Comparison of ENCODE assay signal across 18 mouse cellular contexts in genomic region chr12:116887496-116888281, GRCm38 (mm10).
A peak's percentile ranks its signal among the peaks of the same experiment; 100 is the strongest.
DNase-seq lines count a peak whose midpoint lies in the region; ATAC-seq and TF ChIP-seq lines count a peak whose summit lies in the region.
"Had no signal": no experiment of that assay in that cellular context is flagged by ENCODE, and none has a peak within 500 bp of the region (broad histone marks: within the 10 kb centered on the region; RNA-seq: fewer than 3 reads in every experiment).

No protein-coding gene starts in this region.

- H3K4me1 ChIP-seq in forebrain, embryonic 14.5 days (ENCODE audit: control insufficient read depth, insufficient read depth, low read length): no peaks in the 10 kb centered on the region; the same call in 1 of the 2 replicates
- H3K4me1 ChIP-seq in forebrain, embryonic 16.5 days (replicated peaks; ENCODE audit: control insufficient read depth, insufficient read depth, low read length): peaks cover 13% of the 10 kb centered on the region; the same call in 1 of the 2 replicates
- peaks cover 24% of the 10 kb centered on the region for H3K4me1 ChIP-seq in hindbrain, embryonic 14.5 days (replicated peaks; ENCODE audit: control insufficient read depth, insufficient read depth, low read length)
- H3K4me1 ChIP-seq in midbrain, embryonic 16.5 days (ENCODE audit: control insufficient read depth, insufficient read depth, low read length): peaks cover 20% of the 10 kb centered on the region
- H3K4me1 ChIP-seq: embryonic facial prominence, embryonic 13.5 days; heart, embryonic 15.5 days; limb, embryonic 12.5 days; liver, embryonic 13.5 days; lung, embryonic 15.5 days had no signal

- intact Hi-C loops in heart, postnatal 10 days (cut with DNase I): no loop called here

- 67% methylated on average over 6 of the region's 6 CpGs for WGBS in forebrain, embryonic 14.5 days
- WGBS in forebrain, embryonic 16.5 days: 62% methylated on average over 6 of the region's 6 CpGs
- 31% methylated on average over 6 of the region's 6 CpGs for WGBS in hindbrain, embryonic 14.5 days
- WGBS in midbrain, embryonic 16.5 days: 40% methylated on average over 6 of the region's 6 CpGs

- no peak overlapping the region; the same call in 1 of the 2 replicates for H3K27ac ChIP-seq in forebrain, embryonic 14.5 days (ENCODE audit: low read depth, low read length)
- H3K27ac ChIP-seq in forebrain, embryonic 16.5 days (ENCODE audit: low read length): no peak overlapping the region
- H3K27ac ChIP-seq in hindbrain, embryonic 14.5 days: peak overlapping the region; percentile 86
- peak overlapping the region; percentile 72 for H3K27ac ChIP-seq in midbrain, embryonic 16.5 days (ENCODE audit: low read length)
- H3K27ac ChIP-seq: embryonic facial prominence, embryonic 13.5 days; heart, adult 2 months; heart, embryonic 15.5 days; limb, embryonic 12.5 days; liver, embryonic 13.5 days; lung, embryonic 15.5 days had no signal

- H3K27me3 ChIP-seq in forebrain, embryonic 14.5 days (replicated peaks; ENCODE audit: control insufficient read depth, insufficient read depth, low read length): no peaks in the 10 kb centered on the region
- no peaks in the 10 kb centered on the region for H3K27me3 ChIP-seq in forebrain, embryonic 16.5 days (replicated peaks; ENCODE audit: control insufficient read depth, insufficient read depth, low read length)
- H3K27me3 ChIP-seq in hindbrain, embryonic 14.5 days (ENCODE audit: control insufficient read depth, insufficient read depth, low read length): no peaks in the 10 kb centered on the region
- H3K27me3 ChIP-seq in midbrain, embryonic 16.5 days (ENCODE audit: control insufficient read depth, insufficient read depth, low read depth, low read length): no peaks in the 10 kb centered on the region
- H3K27me3 ChIP-seq: embryonic facial prominence, embryonic 13.5 days; heart, embryonic 15.5 days; limb, embryonic 12.5 days; liver, embryonic 13.5 days; lung, embryonic 15.5 days had no signal

- H3K9me3 ChIP-seq in forebrain, embryonic 14.5 days (replicated peaks; ENCODE audit: control insufficient read depth, low read length): no peaks in the 10 kb centered on the region
- no peaks in the 10 kb centered on the region for H3K9me3 ChIP-seq in forebrain, embryonic 16.5 days (ENCODE audit: control insufficient read depth, low read length)
- 0 out of 2 replicates have a peak, but pooled peaks cover 5% of the 10 kb centered on the region for H3K9me3 ChIP-seq in hindbrain, embryonic 14.5 days (ENCODE audit: control insufficient read depth, low read length)
- no peaks in the 10 kb centered on the region for H3K9me3 ChIP-seq in midbrain, embryonic 16.5 days (replicated peaks; ENCODE audit: control insufficient read depth, low read length, poor library complexity, severe bottlenecking)
- H3K9me3 ChIP-seq: embryonic facial prominence, embryonic 13.5 days; heart, embryonic 15.5 days; limb, embryonic 12.5 days; lung, embryonic 15.5 days had no signal

- peak; percentile 15; the same call in 1 of the 2 replicates for ATAC-seq in forebrain, embryonic 14.5 days
- no peak for ATAC-seq in forebrain, embryonic 16.5 days
- ATAC-seq in hindbrain, embryonic 14.5 days (ENCODE audit: low FRiP score): peak; percentile 46
- ATAC-seq in midbrain, embryonic 16.5 days: peak; percentile 74
- ATAC-seq: inflammation-experienced regulatory T-cells, adult 6 months had no signal

- TF ChIP-seq POLR2A in brain, embryonic 14.5 days (IDR thresholded peaks at IDR 0.05; ENCODE audit: borderline replicate concordance, extremely low read depth, insufficient read depth, insufficient read length, poor library complexity, severe bottlenecking): no peak

- no peaks in the 10 kb centered on the region for H3K36me3 ChIP-seq in forebrain, embryonic 14.5 days (ENCODE audit: control insufficient read depth, insufficient read depth, low read length)
- H3K36me3 ChIP-seq in forebrain, embryonic 16.5 days (ENCODE audit: control insufficient read depth, insufficient read depth): no peaks in the 10 kb centered on the region
- H3K36me3 ChIP-seq in hindbrain, embryonic 14.5 days (replicated peaks; ENCODE audit: control insufficient read depth, insufficient read depth): no peaks in the 10 kb centered on the region
- H3K36me3 ChIP-seq in midbrain, embryonic 16.5 days (ENCODE audit: control insufficient read depth, insufficient read depth, low read length): no peaks in the 10 kb centered on the region
- H3K36me3 ChIP-seq: embryonic facial prominence, embryonic 13.5 days; heart, embryonic 15.5 days; limb, embryonic 12.5 days; liver, embryonic 13.5 days; lung, embryonic 15.5 days had no signal

- no peak overlapping the region for H3K9ac ChIP-seq in forebrain, embryonic 14.5 days (ENCODE audit: low read length)
- H3K9ac ChIP-seq in forebrain, embryonic 16.5 days (replicated peaks; ENCODE audit: low read depth, low read length): no peak overlapping the region
- H3K9ac ChIP-seq in hindbrain, embryonic 14.5 days: 0 out of 2 replicates have a peak overlapping the region, but pooled peaks have one; percentile 20
- H3K9ac ChIP-seq in midbrain, embryonic 16.5 days (ENCODE audit: low read depth, low read length): 0 out of 2 replicates have a peak overlapping the region, but pooled peaks have one; percentile 35
- H3K9ac ChIP-seq: embryonic facial prominence, embryonic 13.5 days; heart, embryonic 15.5 days; limb, embryonic 12.5 days; liver, embryonic 13.5 days; lung, embryonic 15.5 days had no signal

- TF ChIP-seq CTCF in brain, embryonic 14.5 days (IDR thresholded peaks at IDR 0.05; ENCODE audit: borderline replicate concordance, extremely low read depth, insufficient read depth, insufficient read length): no peak

- peak; percentile 7 for DNase-seq in forebrain, embryonic 14.5 days (ENCODE audit: low spot score)
- DNase-seq in brain, embryonic 14.5 days (ENCODE audit: low read depth): peak; percentile 67
- no peak for DNase-seq in hindbrain, embryonic 14.5 days (ENCODE audit: low spot score)
- no peak for DNase-seq in testis, postnatal 14 days (ENCODE audit: low spot score)
- DNase-seq in kidney, adult 9 months: no peak
- DNase-seq in heart, postnatal 10 days: no peak
- DNase-seq: adrenal gland, postnatal 10 days; cerebellum, adult 8-10 months; heart, adult 2 months; kidney, adult 8-10 months; liver, embryonic 13.5 days had no signal

- H3K4me2 ChIP-seq in forebrain, embryonic 14.5 days (ENCODE audit: low read length): no peak overlapping the region
- H3K4me2 ChIP-seq in forebrain, embryonic 16.5 days (ENCODE audit: low read length): no peak overlapping the region
- no peak overlapping the region for H3K4me2 ChIP-seq in hindbrain, embryonic 14.5 days (replicated peaks)
- no peak overlapping the region for H3K4me2 ChIP-seq in midbrain, embryonic 16.5 days (ENCODE audit: low read length)
- H3K4me2 ChIP-seq: embryonic facial prominence, embryonic 13.5 days; heart, embryonic 15.5 days; limb, embryonic 12.5 days; liver, embryonic 13.5 days; lung, embryonic 15.5 days had no signal

- no peak overlapping the region for H3K4me3 ChIP-seq in forebrain, embryonic 14.5 days (ENCODE audit: low read depth, low read length)
- H3K4me3 ChIP-seq in forebrain, embryonic 16.5 days (replicated peaks; ENCODE audit: low read length): no peak overlapping the region
- no peak overlapping the region for H3K4me3 ChIP-seq in hindbrain, embryonic 14.5 days (replicated peaks; ENCODE audit: low read length)
- no peak overlapping the region for H3K4me3 ChIP-seq in midbrain, embryonic 16.5 days (ENCODE audit: low read depth, low read length)
- H3K4me3 ChIP-seq: embryonic facial prominence, embryonic 13.5 days; heart, adult 2 months; heart, embryonic 15.5 days; limb, embryonic 12.5 days; liver, embryonic 13.5 days; lung, embryonic 15.5 days had no signal

Comparison
In these comparisons a context has a peak if more than half of its experiments do, and no peak if none do; other contexts are left out.
1. DNase-seq: peak in forebrain, embryonic 14.5 days (single experiment) and brain, embryonic 14.5 days (single experiment); none in hindbrain, embryonic 14.5 days (single experiment), testis, postnatal 14 days (single experiment), kidney, adult 9 months (single experiment) and heart, postnatal 10 days (0 of 2).
2. H3K27ac ChIP-seq: peak in hindbrain, embryonic 14.5 days (single experiment) and midbrain, embryonic 16.5 days (single experiment); none in forebrain, embryonic 14.5 days (single experiment) and forebrain, embryonic 16.5 days (single experiment).
3. H3K9ac ChIP-seq: peak in hindbrain, embryonic 14.5 days (single experiment) and midbrain, embryonic 16.5 days (single experiment); none in forebrain, embryonic 14.5 days (single experiment) and forebrain, embryonic 16.5 days (single experiment).